Mouse (Mus musculus) gastrocnemius, postnatal 25 days (tissue): ENCODE results near the gene Pglyrp1. TPM values are rescaled to one million over a fixed set of nuclear protein-coding genes. Genes with fewer than 3 reads are reported as not detected.
A peak's percentile ranks its signal among the peaks of the same experiment; 100 is the strongest.
"Not testable (repeated sequence)": the region's sequence is repeated elsewhere in the genome, so short reads cannot be mapped to it uniquely, and the experiment has no call there.

Experiments
- DNase-seq: peaks from one replicate; pipeline ENCODE4 v3.0.0; 2022
- long read RNA-seq, 2 experiments: library from polyadenylated mRNA; stranded (forward); transcript quantifications; one replicate each; pipeline ENCODE4 v2.0.0; 2021
- total RNA-seq, 2 experiments: library from RNA; stranded (reverse); gene quantifications; 1 replicate in 1 of 2; 2 replicates in 1 of 2; pipeline ENCODE4 v1.2.3; 2021

The Pglyrp1 gene
- total RNA-seq: under 1 TPM; 0.51 to 0.67 TPM
- long read RNA-seq, experiment 1: 0 reads
- long read RNA-seq, experiment 2, partial matches to known transcripts: 0 of 2 reads
- long read RNA-seq, experiment 2, other reads (novel, unspliced or antisense): 2 of 2 reads

GRCm38 (mm10) chr7:18871031-18871430, at the start of gene Pglyrp1:
Pglyrp1 (plus strand) TSS chr7:18871331.
- not testable (repeated sequence) for DNase-seq

- DNase-seq: no peak
Observed at GRCm38 (mm10) chr7:18821507-18821906, 49.6 kb upstream of the Pglyrp1 start, which contains the start of gene Psg17. Psg17 (minus strand) TSS chr7:18821607.

- DNase-seq: no peak
Observed at GRCm38 (mm10) chr7:18827792-18828546, 43.2 kb upstream of the Pglyrp1 start.

GRCm38 (mm10) chr7:18828592-18828991, 42.5 kb upstream of the Pglyrp1 start:
- DNase-seq: no peak

GRCm38 (mm10) chr7:18829545-18829944, 41.6 kb upstream of the Pglyrp1 start:
- no peak for DNase-seq

- DNase-seq: no peak
Observed at GRCm38 (mm10) chr7:18832298-18832697, 38.8 kb upstream of the Pglyrp1 start.

- DNase-seq: no peak
Observed at GRCm38 (mm10) chr7:18839865-18840264, 31.3 kb upstream of the Pglyrp1 start, which contains the start of gene Mill2. Mill2 (plus strand) TSS chr7:18839966.

GRCm38 (mm10) chr7:18840386-18841173, 30.6 kb upstream of the Pglyrp1 start:
- DNase-seq: peak; percentile 61

GRCm38 (mm10) chr7:18841174-18841567, 30.0 kb upstream of the Pglyrp1 start:
- DNase-seq: no peak

GRCm38 (mm10) chr7:18844811-18845210, 26.3 kb upstream of the Pglyrp1 start:
- no peak for DNase-seq

GRCm38 (mm10) chr7:18848395-18848794, 22.7 kb upstream of the Pglyrp1 start:
- no peak for DNase-seq

- DNase-seq: peak; percentile 25
Observed at GRCm38 (mm10) chr7:18858310-18858916, 12.7 kb upstream of the Pglyrp1 start.

GRCm38 (mm10) chr7:18862801-18863200, 8.3 kb upstream of the Pglyrp1 start:
- no peak for DNase-seq

- DNase-seq: no peak
Observed at GRCm38 (mm10) chr7:18868491-18868890, 2.6 kb upstream of the Pglyrp1 start.

GRCm38 (mm10) chr7:18872014-18872802, 1.1 kb downstream of the Pglyrp1 start:
- DNase-seq: no peak

- DNase-seq: no peak
Observed at GRCm38 (mm10) chr7:18872816-18873215, 1.7 kb downstream of the Pglyrp1 start.

GRCm38 (mm10) chr7:18873253-18873652, 2.1 kb downstream of the Pglyrp1 start:
- DNase-seq: peak; percentile 37

GRCm38 (mm10) chr7:18875372-18875771, 4.2 kb downstream of the Pglyrp1 start:
- DNase-seq: no peak

- no peak for DNase-seq
Observed at GRCm38 (mm10) chr7:18878691-18879090, 7.6 kb downstream of the Pglyrp1 start.

GRCm38 (mm10) chr7:18883991-18884744, 13.0 kb downstream of the Pglyrp1 start:
- DNase-seq: no peak
